In the genomic region with DNA sequence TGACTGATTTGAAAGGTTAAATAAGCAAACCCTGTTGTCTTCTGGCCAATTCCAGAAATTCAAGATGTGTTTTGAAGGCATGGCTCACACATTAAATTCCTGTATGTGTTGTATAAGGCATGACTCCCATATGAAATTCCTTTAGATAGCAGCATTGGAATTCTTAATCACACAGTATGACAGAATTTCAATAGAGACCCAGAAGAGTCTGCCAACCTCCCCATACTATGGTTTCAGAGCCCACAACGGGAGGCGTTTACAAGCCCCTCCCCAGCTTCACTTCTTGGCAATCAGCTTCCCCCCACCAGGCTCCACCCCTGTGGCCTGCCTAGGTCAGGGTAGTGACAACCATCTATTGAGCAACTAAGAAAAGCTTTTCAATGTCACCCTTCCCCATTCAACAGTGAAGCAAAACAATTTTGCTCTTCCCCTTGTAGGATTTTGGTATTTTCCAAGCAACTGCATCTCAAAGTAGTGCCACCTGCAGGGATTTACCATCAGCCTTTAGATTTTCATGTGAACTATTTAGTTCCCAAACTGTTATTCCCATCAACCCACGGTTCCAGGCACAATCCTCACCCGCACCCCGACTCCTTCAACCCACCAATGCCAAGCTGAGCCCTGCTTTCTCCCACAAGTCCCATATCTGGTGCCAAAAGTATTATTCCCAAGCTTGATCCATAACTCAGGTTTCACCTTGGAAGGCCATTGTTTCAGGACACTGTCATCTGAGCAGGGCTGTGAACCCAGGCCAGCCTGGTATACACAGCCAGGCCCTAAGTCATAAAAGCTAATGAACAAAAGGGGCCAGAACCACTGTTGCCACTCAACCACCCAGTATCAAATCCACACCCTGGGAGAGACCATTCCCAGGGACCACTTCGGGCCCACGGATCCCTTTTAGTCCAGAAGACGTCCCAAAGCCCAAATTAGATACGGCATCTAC, we compare ENCODE assay signal across 1 mouse cellular context.
TF ChIP-seq lines count a peak whose summit lies in the region.

No protein-coding gene starts in this region.

TF ChIP-seq in MEL, 35 proteins besides CTCF, POLR2A, EP300 and RAD21 (continued from another document):
- TF ChIP-seq MYB (IDR thresholded peaks at IDR 0.05; ENCODE audit: low read depth, low read length), result 0 out of 2 replicates have a peak, but pooled peaks have one; percentile 4
